In the genomic region with DNA sequence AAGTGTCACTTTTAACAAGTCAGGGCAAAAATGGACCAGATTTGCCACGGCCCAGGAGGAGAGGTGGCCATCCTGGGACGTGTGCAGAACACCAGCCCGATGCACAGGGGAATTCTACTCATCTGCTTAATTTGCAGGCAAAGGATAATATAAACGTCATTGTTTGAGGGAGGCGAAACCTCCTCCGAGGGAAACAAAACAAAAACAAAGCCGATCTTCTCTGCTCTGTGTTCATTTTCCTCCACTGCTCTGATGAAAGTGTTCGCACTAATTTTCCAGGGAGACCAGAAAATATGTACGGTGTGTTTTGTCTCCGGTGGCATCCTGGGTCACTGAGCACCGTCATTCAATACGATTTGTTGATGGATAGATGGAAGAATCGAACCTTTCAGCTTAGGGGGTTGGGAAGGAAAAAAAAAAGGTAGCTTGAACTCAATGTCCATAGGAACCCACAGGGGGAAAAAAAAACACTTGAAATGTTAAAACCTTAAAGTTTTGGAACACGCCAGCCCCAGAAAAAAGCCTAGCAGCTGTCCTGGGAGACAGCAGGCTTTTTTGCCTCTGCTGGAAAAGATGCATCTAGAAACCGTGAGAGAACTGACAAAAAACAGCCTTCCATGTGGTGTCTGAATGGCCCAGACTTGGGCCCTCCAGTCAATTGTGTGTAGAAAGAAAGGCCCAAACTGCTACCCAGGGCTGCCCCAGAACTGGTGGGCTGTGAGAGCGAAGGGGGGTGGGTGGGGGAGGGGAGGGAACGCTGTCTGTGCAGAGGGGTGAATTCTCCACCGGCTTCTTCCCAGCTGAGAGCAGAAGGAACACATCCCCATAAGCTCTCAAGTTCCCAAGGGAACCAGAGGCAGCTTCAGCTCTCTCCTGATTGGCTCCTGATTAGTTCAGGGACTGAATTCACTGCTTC, we compare ENCODE assay signal across 13 mouse cellular contexts. TPM values are rescaled to one million over a fixed set of nuclear protein-coding genes. Genes with fewer than 3 reads are reported as not detected.
DNase-seq lines count a peak whose midpoint lies in the region; ATAC-seq and TF ChIP-seq lines count a peak whose summit lies in the region.
"Had no signal": no experiment of that assay in that cellular context is flagged by ENCODE, and none has a peak within 500 bp of the region (broad histone marks: within the 10 kb centered on the region; RNA-seq: fewer than 3 reads in every experiment).

No protein-coding gene starts in this region.

- H3K4me2 ChIP-seq in lung, postnatal 0 days (replicated peaks; ENCODE audit: low read depth, low read length): peak overlapping the region; percentile 11; the same call in 1 of the 2 replicates
- no peak overlapping the region; the same call in 1 of the 2 replicates for H3K4me2 ChIP-seq in forebrain, postnatal 0 days (ENCODE audit: low read depth)
- peak overlapping the region; percentile 35 for H3K4me2 ChIP-seq in midbrain, embryonic 12.5 days (replicated peaks)

- no peak overlapping the region for H3K9ac ChIP-seq in lung, postnatal 0 days (replicated peaks; ENCODE audit: low read depth)
- no peak overlapping the region for H3K9ac ChIP-seq in forebrain, postnatal 0 days
- H3K9ac ChIP-seq in midbrain, embryonic 12.5 days (replicated peaks): no peak overlapping the region

- no peak overlapping the region for H3K4me3 ChIP-seq in lung, postnatal 0 days (ENCODE audit: low read depth, low read length)
- H3K4me3 ChIP-seq in forebrain, postnatal 0 days (ENCODE audit: low read depth, low read length): no peak overlapping the region
- H3K4me3 ChIP-seq in midbrain, embryonic 12.5 days: no peak overlapping the region

- 47% methylated on average over 18 of the region's 18 CpGs for WGBS in lung, postnatal 0 days
- WGBS in forebrain, postnatal 0 days: 8% methylated on average over 18 of the region's 18 CpGs
- 5% methylated on average over 18 of the region's 18 CpGs for WGBS in midbrain, embryonic 12.5 days

- ATAC-seq in lung, postnatal 0 days: no peak
- peak; percentile 80 for ATAC-seq in forebrain, postnatal 0 days
- ATAC-seq in midbrain, embryonic 12.5 days (ENCODE audit: low FRiP score, low read depth): peak; percentile 84
- ATAC-seq: CD4-positive, CD25-positive, alpha-beta regulatory T cell, adult 4 months had no signal

- no peaks in the 10 kb centered on the region for H3K4me1 ChIP-seq in lung, postnatal 0 days (ENCODE audit: insufficient read depth, low read depth, low read length)
- H3K4me1 ChIP-seq in forebrain, postnatal 0 days (ENCODE audit: insufficient read depth): 0 out of 2 replicates have a peak, but pooled peaks cover 4% of the 10 kb centered on the region
- H3K4me1 ChIP-seq in midbrain, embryonic 12.5 days: peaks cover 24% of the 10 kb centered on the region

- H3K27ac ChIP-seq in lung, postnatal 0 days (ENCODE audit: low read length): no peak overlapping the region
- no peak overlapping the region for H3K27ac ChIP-seq in forebrain, postnatal 0 days (ENCODE audit: low read depth, low read length)
- H3K27ac ChIP-seq in midbrain, embryonic 12.5 days (replicated peaks): peak overlapping the region; percentile 61
- H3K27ac ChIP-seq: stomach, postnatal 0 days had no signal

- no peaks in the 10 kb centered on the region for H3K9me3 ChIP-seq in lung, postnatal 0 days (ENCODE audit: low read length)
- no peaks in the 10 kb centered on the region for H3K9me3 ChIP-seq in forebrain, postnatal 0 days (ENCODE audit: low read length)
- H3K9me3 ChIP-seq in midbrain, embryonic 12.5 days: no peaks in the 10 kb centered on the region

- no peaks in the 10 kb centered on the region for H3K27me3 ChIP-seq in lung, postnatal 0 days (replicated peaks; ENCODE audit: insufficient read depth, low read length)
- no peaks in the 10 kb centered on the region for H3K27me3 ChIP-seq in forebrain, postnatal 0 days (ENCODE audit: insufficient read depth, low read length)
- 0 out of 2 replicates have a peak, but pooled peaks cover 4% of the 10 kb centered on the region for H3K27me3 ChIP-seq in midbrain, embryonic 12.5 days

- no peak for TF ChIP-seq EP300 in lung, postnatal 0 days (IDR thresholded peaks at IDR 0.05)

- no peak for DNase-seq in lung, postnatal 0 days (ENCODE audit: low spot score)
- DNase-seq in lung, adult 18-20 months: no peak
- no peak for DNase-seq in forebrain, postnatal 0 days
- DNase-seq in adrenal gland, postnatal 25 days: no peak
- no peak for DNase-seq in layer of hippocampus, adult 18-20 months (ENCODE audit: low spot score in 2 of 2)
- DNase-seq in Muller cell, postnatal 12 days (ENCODE audit: inconsistent ontology term): no peak
- DNase-seq in testis, postnatal 10 days (ENCODE audit: low spot score): no peak
- DNase-seq: cerebellum, adult 9-10 months; kidney, postnatal 14 days; right cerebral cortex, postnatal 25 days had no signal

- no peaks in the 10 kb centered on the region for H3K36me3 ChIP-seq in lung, postnatal 0 days (ENCODE audit: insufficient read depth, low read length)
- no peaks in the 10 kb centered on the region for H3K36me3 ChIP-seq in forebrain, postnatal 0 days (ENCODE audit: insufficient read depth)
- no peaks in the 10 kb centered on the region for H3K36me3 ChIP-seq in midbrain, embryonic 12.5 days

- TF ChIP-seq CTCF in lung, postnatal 0 days (IDR thresholded peaks at IDR 0.05): no peak
- TF ChIP-seq CTCF in forebrain, postnatal 0 days (IDR thresholded peaks at IDR 0.05; ENCODE audit: low read depth): no peak

RNA-seq across cellular contexts. Expression of a gene that starts 10.0 kb away (rescaled TPM):
- 26.0 and 37.6 TPM in 2 replicates for polyA plus RNA-seq in lung, postnatal 0 days (2015; fragmentation: Nextera tagmentation; extraction: Ambion mirVana)
- total RNA-seq in forebrain, postnatal 0 days (2014; rRNA removed): 9.3 and 12.2 TPM in 2 replicates
- 7.4 and 8.0 TPM in 2 replicates for polyA plus RNA-seq in forebrain, postnatal 0 days (2015; fragmentation: Nextera tagmentation; extraction: Ambion mirVana)
- 23.5 and 24.8 TPM in 2 replicates for polyA plus RNA-seq in midbrain, embryonic 12.5 days (2016; fragmentation: Nextera tagmentation; extraction: Ambion mirVana)
- total RNA-seq in adrenal gland, postnatal 25 days (2021): 10.4 and 18.2 TPM in 2 replicates
- 1 to 10 TPM; 8.1 to 8.8 TPM for total RNA-seq in layer of hippocampus, adult 18-20 months (2021)
